Mouse (Mus musculus): ENCODE results near the gene Card10.

GRCm38 (mm10) chr15:78789721-78790323 lies 13.0 kb downstream of the Card10 start:
- TF ChIP-seq ZC3H11A (IDR thresholded peaks at IDR 0.05; ENCODE audit: borderline replicate concordance, low read depth, low read length), result no peak
- no peak for TF ChIP-seq ZNF384 (IDR thresholded peaks at IDR 0.05; ENCODE audit: low read depth, low read length)
- TF ChIP-seq MAFK (IDR thresholded peaks at IDR 0.05; ENCODE audit: insufficient read depth, low read depth, low read length), result no peak
- TF ChIP-seq CHD2 (IDR thresholded peaks at IDR 0.05; ENCODE audit: low read depth, low read length), result no peak
